Mouse (Mus musculus) G1E (cell line): ENCODE measurements around the gene Fez2.

Experiments
- CTCF ChIP-seq: IDR thresholded peaks from 2 replicates; pipeline ENCODE4 v1.5.1; 2012; ENCODE audit warnings: low read depth, low read length, inconsistent platforms, mixed read lengths
- GATA1 ChIP-seq: IDR thresholded peaks from 2 replicates; pipeline ENCODE4 v1.6.1; 2012; ENCODE audit warnings: borderline replicate concordance, low read length, inconsistent platforms, mixed read lengths
- GATA2 ChIP-seq: IDR thresholded peaks from 2 replicates; pipeline ENCODE4 v1.6.1; 2012; ENCODE audit warnings: low read depth, low read length, inconsistent platforms, borderline replicate concordance
- TAL1 ChIP-seq: conservative IDR thresholded peaks from 2 replicates; pipeline ENCODE4 v1.6.1; 2012; ENCODE audit warnings: low read depth, low read length, inconsistent platforms, mixed read lengths

GRCm38 (mm10) chr17:78374756-78375155 is 43.2 kb downstream of the Fez2 start:
- no peak for TF ChIP-seq CTCF
- no peak for TF ChIP-seq TAL1
- no peak for TF ChIP-seq GATA1
- TF ChIP-seq GATA2: no peak
